Mouse (Mus musculus): ENCODE measurements at regions not wholly inside any gene's neighbourhood (a gene's known extent, or its start where the extent isn't known, plus 50 kb on each side); places are given as distances from the start of the nearest gene placed in this dataset.

- TF ChIP-seq CTCF (IDR thresholded peaks at IDR 0.05; ENCODE audit: low read depth) (no peak), EP300 (IDR thresholded peaks at IDR 0.05; ENCODE audit: low read depth) (no peak)
Observed at GRCm38 (mm10) chr8:44867666-44868065, 67.6 kb upstream of the Fat1 start.
